Mouse (Mus musculus): ENCODE data around the gene Sema3a. TPM values are rescaled to one million over a fixed set of nuclear protein-coding genes. Genes with fewer than 3 reads are reported as not detected.

Gene Sema3a
- polyA plus RNA-seq (2015; fragmentation: Nextera tagmentation; extraction: Ambion mirVana) = 3.4 and 3.6 TPM in 2 replicates

- Histone ChIP-seq H3K4me2 (replicated peaks; ENCODE audit: low read depth) (no peak within 1 kb of the TSS), H3K9ac (ENCODE audit: low read depth, low read length) (no peak within 1 kb of the TSS), H3K4me1 (replicated peaks; ENCODE audit: control insufficient read depth, insufficient read depth, low read length) (no peaks in the 10 kb centered on the region), H3K27ac (ENCODE audit: low read depth, low read length) (no peak within 1 kb of the TSS), H3K9me3 (ENCODE audit: control insufficient read depth) (no peaks in the 10 kb centered on the region), H3K36me3 (ENCODE audit: control insufficient read depth, insufficient read depth) (no peaks in the 10 kb centered on the region), H3K27me3 (replicated peaks; ENCODE audit: control insufficient read depth, insufficient read depth, low read length) (no peaks in the 10 kb centered on the region), H3K4me3 (ENCODE audit: low read depth, low read length) (no peak within 1 kb of the TSS)
- no peak for TF ChIP-seq CTCF (IDR thresholded peaks at IDR 0.05; ENCODE audit: low read depth)
- no peak for ATAC-seq
- 58% methylated on average over 13 of the region's 13 CpGs for WGBS
Observed at GRCm38 (mm10) chr5:13125241-13125692, at the start of gene Sema3a. Gene Sema3a, plus strand, starts transcription at chr5:13125414.

DNA sequence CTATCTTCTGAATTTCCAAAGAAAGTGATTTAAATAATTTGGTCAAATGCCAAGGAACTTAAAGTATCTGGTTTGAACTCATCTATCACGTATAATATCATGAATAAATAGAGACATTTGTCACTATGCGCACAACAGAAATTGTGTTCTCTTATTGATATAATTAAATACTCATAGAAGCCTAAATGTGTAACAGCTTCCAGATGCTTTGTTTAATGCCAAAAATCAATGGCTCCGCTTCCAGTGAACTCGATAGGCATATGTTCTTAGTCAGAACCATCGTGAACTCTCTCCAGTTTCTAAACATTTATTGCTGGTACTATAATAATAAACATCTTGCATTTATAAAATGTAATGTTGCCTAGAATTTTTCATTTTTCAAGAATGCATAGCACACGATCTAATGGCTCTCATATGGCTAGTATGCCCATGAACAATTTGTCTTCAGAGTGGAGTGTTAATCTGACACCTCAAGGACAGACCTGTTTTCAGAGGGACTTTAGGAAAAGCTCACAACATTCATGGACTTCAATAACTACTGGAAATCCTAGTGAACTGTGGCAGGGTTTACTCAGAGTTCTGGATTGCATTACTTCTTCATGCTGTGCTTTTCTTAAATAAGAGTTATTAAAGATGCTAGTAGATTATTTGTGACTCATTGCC is 40.3 kb upstream of the Sema3a start:
- ATAC-seq = no peak
- Histone ChIP-seq H3K9ac (ENCODE audit: low read depth, low read length) (no peak overlapping the region), H3K4me3 (ENCODE audit: low read depth, low read length) (no peak overlapping the region), H3K27ac (ENCODE audit: low read depth, low read length) (no peak overlapping the region), H3K4me1 (replicated peaks; ENCODE audit: control insufficient read depth, insufficient read depth, low read length) (no peaks in the 10 kb centered on the region), H3K9me3 (ENCODE audit: control insufficient read depth) (no peaks in the 10 kb centered on the region), H3K27me3 (replicated peaks; ENCODE audit: control insufficient read depth, insufficient read depth, low read length) (no peaks in the 10 kb centered on the region), H3K36me3 (ENCODE audit: control insufficient read depth, insufficient read depth) (no peaks in the 10 kb centered on the region), H3K4me2 (replicated peaks; ENCODE audit: low read depth) (no peak overlapping the region)
- WGBS = 55% methylated on average over 6 of the region's 6 CpGs
- no peak for TF ChIP-seq CTCF (IDR thresholded peaks at IDR 0.05; ENCODE audit: low read depth)

DNA sequence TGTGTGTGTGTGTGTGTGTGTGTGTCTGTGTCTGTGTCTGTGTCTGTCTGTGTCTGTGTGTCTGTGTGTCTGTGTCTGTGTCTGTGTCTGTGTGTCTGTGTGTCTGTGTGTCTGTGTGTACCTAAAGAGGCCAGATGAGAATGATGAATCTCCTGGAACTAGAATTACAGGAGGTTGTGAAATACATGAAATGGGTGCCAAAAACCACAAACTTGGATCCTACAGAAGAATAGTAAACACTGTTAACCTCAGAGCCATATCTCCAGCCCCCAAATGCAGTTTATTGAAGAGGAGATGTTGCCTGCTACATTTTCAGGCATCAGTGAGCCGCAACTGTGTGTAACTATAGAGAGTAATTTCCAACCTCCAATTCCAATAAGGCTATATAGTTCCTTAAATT is 34.8 kb upstream of the Sema3a start:
- Histone ChIP-seq H3K4me2 (replicated peaks; ENCODE audit: low read depth) (no peak overlapping the region), H3K36me3 (ENCODE audit: control insufficient read depth, insufficient read depth) (no peaks in the 10 kb centered on the region), H3K9ac (ENCODE audit: low read depth, low read length) (no peak overlapping the region), H3K4me1 (replicated peaks; ENCODE audit: control insufficient read depth, insufficient read depth, low read length) (no peaks in the 10 kb centered on the region), H3K27me3 (replicated peaks; ENCODE audit: control insufficient read depth, insufficient read depth, low read length) (no peaks in the 10 kb centered on the region), H3K27ac (ENCODE audit: low read depth, low read length) (no peak overlapping the region), H3K4me3 (ENCODE audit: low read depth, low read length) (no peak overlapping the region), H3K9me3 (ENCODE audit: control insufficient read depth) (no peaks in the 10 kb centered on the region)
- no peak for TF ChIP-seq CTCF (IDR thresholded peaks at IDR 0.05; ENCODE audit: low read depth)
- ATAC-seq = no peak
- 72% methylated on average over 1 of the region's 1 CpGs for WGBS

DNA sequence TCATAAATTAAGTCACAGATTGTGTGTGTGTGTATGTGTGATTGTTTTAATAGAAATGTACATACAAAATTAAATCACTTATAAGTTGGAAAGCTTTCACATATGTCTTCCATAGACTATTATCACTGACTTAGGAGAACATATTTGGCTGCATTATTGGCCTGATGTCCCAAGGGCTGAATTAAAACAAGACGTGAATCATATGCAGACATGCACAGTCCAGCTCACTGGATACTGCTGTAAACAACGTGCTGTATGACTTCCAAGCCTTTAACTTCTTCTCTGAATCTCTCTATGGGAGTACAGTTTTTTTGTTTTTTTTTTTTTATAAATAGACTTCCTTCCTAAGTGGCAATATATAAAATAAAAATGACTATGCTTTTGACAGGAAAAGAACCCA is 15.7 kb upstream of the Sema3a start:
- Histone ChIP-seq H3K27ac (ENCODE audit: low read depth, low read length) (no peak overlapping the region), H3K9me3 (ENCODE audit: control insufficient read depth) (no peaks in the 10 kb centered on the region), H3K4me2 (replicated peaks; ENCODE audit: low read depth) (no peak overlapping the region), H3K4me3 (ENCODE audit: low read depth, low read length) (no peak overlapping the region), H3K9ac (ENCODE audit: low read depth, low read length) (no peak overlapping the region), H3K36me3 (ENCODE audit: control insufficient read depth, insufficient read depth) (no peaks in the 10 kb centered on the region), H3K4me1 (replicated peaks; ENCODE audit: control insufficient read depth, insufficient read depth, low read length) (no peaks in the 10 kb centered on the region), H3K27me3 (replicated peaks; ENCODE audit: control insufficient read depth, insufficient read depth, low read length) (no peaks in the 10 kb centered on the region)
- ATAC-seq = no peak
- TF ChIP-seq CTCF (IDR thresholded peaks at IDR 0.05; ENCODE audit: low read depth) = no peak
- 54% methylated on average over 2 of the region's 2 CpGs for WGBS

DNA sequence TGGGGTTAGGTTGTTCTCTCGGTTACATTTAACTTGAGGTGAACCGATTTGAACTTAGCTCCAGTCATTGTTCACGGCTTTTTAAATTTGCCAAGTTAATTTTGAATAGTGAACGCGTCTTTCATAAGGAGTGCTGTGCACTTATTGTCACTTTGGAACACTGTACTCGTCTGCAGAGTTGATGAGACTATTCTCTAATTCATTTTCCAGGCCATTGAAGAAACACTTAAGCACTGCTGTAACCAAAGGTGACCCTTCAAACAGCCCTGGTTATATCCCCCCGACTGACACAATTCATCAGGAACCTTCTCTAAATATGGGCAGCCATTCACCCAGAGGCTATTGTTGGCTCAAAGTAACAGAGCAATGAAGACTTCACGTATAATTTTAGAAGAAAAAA is 8.0 kb upstream of the Sema3a start:
- H3K9ac ChIP-seq (ENCODE audit: low read depth, low read length) = no peak overlapping the region
- WGBS = 80% methylated on average over 8 of the region's 8 CpGs
- no peak overlapping the region for H3K27ac ChIP-seq (ENCODE audit: low read depth, low read length)
- H3K4me2 ChIP-seq (replicated peaks; ENCODE audit: low read depth) = no peak overlapping the region
- no peaks in the 10 kb centered on the region for H3K9me3 ChIP-seq (ENCODE audit: control insufficient read depth)
- no peaks in the 10 kb centered on the region for H3K36me3 ChIP-seq (ENCODE audit: control insufficient read depth, insufficient read depth)
- ATAC-seq = no peak
- H3K4me1 ChIP-seq (replicated peaks; ENCODE audit: control insufficient read depth, insufficient read depth, low read length) = no peaks in the 10 kb centered on the region
- TF ChIP-seq CTCF (IDR thresholded peaks at IDR 0.05; ENCODE audit: low read depth) = no peak
- no peak overlapping the region for H3K4me3 ChIP-seq (ENCODE audit: low read depth, low read length)
- H3K27me3 ChIP-seq (replicated peaks; ENCODE audit: control insufficient read depth, insufficient read depth, low read length) = no peaks in the 10 kb centered on the region

DNA sequence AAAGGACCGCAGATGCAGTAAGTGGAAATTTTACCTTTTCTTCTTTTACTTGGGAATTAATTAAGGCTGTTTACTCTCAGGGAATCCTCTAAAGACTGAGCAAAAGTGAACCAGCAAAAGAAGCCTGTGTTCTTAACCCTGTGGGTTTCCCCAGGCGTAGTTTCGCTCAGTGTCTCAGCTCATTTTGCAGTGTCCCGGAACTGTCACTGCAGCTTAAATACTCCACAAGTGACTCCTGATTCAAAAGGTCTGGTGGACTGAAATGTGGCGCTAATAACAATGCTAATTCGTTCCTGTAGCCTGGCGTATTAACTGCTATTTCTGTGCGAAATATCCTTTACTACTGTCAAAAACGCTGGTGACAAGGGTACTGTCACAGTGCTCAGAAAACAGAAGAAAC is 543 bp downstream of the Sema3a start:
- WGBS = 81% methylated on average over 9 of the region's 9 CpGs
- Histone ChIP-seq H3K9me3 (ENCODE audit: control insufficient read depth) (no peaks in the 10 kb centered on the region), H3K36me3 (ENCODE audit: control insufficient read depth, insufficient read depth) (no peaks in the 10 kb centered on the region), H3K27ac (ENCODE audit: low read depth, low read length) (no peak overlapping the region), H3K9ac (ENCODE audit: low read depth, low read length) (no peak overlapping the region), H3K27me3 (replicated peaks; ENCODE audit: control insufficient read depth, insufficient read depth, low read length) (no peaks in the 10 kb centered on the region), H3K4me3 (ENCODE audit: low read depth, low read length) (no peak overlapping the region), H3K4me2 (replicated peaks; ENCODE audit: low read depth) (no peak overlapping the region), H3K4me1 (replicated peaks; ENCODE audit: control insufficient read depth, insufficient read depth, low read length) (no peaks in the 10 kb centered on the region)
- no peak for ATAC-seq
- TF ChIP-seq CTCF (IDR thresholded peaks at IDR 0.05; ENCODE audit: low read depth) = no peak
